Mouse (Mus musculus) T-helper 17 cell (primary cell): ENCODE measurements around the gene Ccdc40.
"Not testable (repeated sequence)": the region's sequence is repeated elsewhere in the genome, so short reads cannot be mapped to it uniquely, and the experiment has no call there.

ENCODE experiments used
- in situ Hi-C, 2 experiments: fragments of 300-600 bp; cut with MboI, MseI; formaldehyde crosslinking; loops; 1 replicate in 1 of 2; 2 replicates in 1 of 2; pipeline ENCODE4 v1.15.1; 2025; ENCODE audit warnings: high pct_unique_total_duplicates in 2 of 2

Ccdc40 gene

DNA sequence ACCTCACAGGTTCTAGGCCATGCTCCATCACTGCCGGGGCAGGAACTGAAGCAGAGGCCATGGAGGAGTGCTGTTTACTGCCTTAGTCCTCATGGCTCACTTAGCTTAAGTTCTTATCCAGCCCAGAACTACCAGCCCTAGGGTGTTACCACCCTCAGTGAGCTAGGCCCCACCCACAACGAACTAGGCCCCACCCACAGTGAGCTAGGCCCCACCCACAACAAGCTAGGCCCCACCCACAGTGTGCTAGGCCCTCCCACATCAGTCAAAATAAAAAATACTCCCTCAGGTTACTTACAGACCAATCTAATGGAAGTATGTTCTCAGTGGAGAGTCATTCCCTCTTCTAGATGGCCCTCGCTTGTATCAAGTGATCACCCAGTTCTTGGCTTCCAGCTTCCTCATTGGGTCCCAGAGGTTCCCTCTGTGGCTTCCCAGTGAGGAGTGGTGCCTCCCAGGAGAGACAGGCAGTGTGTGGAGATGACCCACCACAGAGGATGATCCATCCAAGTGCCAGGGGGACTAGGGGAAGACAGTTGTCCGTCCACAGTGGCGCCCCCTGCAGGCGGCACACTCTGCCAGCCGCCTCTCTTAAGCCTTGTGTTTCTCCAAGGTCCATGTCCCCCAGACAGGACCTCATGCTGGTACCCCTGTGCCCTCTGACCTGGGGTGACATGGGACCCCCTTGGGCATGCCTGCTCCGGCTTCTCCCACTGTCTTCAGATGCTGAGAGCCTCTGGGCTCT lies 45.0 kb downstream of the Ccdc40 start:
- in situ Hi-C loops: no loop called here

DNA sequence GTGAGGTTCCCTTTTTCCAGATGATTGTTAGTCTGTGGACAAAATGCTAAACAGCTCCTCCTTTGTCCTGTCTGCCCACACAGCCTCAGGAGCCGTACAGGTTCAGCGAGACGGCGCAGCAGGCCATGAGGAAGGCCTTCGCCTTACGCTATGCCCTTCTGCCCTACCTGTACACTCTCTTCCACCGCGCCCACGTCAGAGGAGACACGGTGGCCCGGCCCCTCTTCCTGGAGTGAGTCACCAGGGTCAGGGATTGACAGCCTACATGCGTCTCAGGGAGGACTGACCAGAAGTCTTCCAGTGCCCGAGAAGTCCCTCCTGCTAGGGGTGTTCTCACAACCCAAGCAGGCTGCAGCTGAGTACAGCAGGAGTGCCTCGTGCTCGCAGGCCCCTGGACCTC lies 52.7 kb downstream of the Ccdc40 start:
- in situ Hi-C loops: no loop called here

DNA sequence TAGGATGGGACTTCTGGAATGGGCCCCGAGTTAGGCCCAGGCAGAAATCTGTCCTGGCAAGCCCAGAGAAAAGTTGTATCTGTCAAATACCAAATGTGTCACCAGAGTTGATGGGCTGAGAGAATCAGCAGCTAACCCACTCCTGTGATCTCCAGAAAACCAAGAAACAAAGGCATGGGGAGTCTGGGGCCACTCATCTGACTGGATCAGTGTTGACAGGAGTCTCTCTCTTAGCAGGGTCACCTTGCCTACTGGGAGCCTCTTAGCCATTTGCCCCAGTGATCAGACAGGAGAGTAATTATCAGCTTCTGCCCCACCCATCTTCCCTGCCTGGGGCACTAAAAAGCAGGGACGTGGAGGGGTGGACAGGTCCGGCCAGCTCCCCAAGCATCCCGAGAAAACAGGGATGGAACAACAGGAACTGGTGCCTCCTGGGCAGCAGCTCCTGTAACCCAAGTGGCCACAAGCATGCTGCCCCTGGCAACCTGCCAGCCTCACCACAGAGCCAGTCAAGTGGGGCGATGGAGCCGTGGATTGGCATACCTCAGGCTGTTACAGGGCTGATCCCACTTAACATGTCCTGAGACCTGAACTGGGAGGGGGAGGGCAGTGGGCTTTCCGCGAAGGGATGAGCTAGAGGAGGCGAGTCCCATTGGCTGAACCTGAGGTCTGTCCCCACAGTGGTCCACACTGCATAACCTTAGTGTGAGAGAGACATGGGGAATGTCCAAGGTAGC lies 57.6 kb downstream of the Ccdc40 start:
- in situ Hi-C loops: loop anchor here in 1 of 2 experiments (5.0 kb wide), 1 partner anchor 79 kb away; no protein-coding TSS in a partner anchor

DNA sequence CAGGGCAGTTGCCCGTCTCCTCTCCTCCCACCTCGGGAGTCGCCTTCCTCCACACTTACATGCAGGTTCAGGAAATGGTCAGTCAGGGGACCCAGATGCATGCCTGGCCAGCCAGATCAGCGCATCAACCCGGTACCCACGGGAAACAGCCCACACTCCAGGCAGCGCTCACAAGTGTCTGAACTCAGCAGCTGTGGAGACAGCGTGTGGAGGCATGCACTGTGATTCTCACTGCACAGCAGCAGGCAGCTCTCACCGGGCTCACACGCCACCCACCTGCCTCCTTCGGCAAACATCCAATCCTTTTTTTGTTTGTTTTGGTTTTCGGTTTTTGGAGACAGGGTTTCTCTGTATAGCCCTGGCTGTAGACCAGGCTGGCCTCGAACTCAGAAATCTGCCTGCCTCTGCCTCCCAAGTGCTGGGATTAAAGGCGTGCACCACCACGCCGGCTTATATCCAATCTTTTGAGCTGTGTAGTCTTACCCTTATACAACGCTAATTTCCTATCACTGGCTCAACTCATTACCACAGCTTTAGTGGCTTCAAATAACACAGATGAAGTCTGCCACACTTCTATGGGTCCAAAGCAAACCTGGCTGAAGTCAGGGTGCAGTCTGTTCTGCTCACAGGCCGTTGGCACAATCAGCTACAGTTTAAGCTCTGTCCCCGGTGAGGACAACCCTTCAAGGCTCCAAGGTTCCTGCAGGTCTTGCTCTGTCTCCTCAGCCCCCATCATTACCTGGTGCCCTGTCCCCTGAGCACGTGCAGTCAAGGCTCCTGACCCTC lies 59.0 kb downstream of the Ccdc40 start:
- in situ Hi-C loops: loop anchor here in 1 of 2 experiments (5.0 kb wide), 1 partner anchor 80 kb away; no protein-coding TSS in a partner anchor

DNA sequence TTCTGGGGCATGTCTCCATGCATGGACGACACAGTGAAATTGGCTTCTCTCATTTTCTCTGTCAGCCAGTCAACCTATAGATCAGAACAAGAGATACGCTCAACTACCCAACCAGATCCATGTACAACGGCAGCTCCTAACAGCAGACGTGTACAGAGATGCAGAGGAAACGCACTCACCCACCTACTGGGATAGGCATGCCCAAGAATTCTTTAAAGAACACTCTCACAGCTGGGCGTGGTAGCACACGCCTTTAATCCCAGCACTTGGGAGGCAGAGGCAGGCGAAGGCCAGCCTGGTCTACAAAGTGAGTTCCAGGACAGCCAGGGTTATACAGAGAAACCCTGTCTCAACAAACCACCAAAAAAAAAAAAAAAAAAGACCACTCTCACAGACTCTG lies 64.5 kb downstream of the Ccdc40 start:
- in situ Hi-C loops: not testable (repeated sequence)

DNA sequence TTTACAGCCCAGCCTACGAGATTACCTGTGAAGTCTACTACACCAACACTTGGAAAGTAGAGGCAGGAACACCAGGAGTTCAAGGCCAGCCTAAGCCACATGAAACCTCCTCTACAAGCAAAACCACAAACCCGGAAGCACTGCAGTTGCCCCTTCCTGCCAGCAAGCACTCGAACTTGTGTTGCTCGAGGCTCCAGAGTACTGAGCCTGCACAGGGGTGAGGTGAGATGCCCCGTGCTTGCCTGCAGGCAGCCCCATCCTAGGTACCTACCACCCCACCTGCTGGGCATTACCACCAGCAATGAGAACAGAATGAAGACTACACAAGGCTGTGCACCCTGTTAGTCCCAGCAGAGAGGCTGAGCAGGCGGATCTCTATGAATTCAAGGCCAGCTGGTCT lies 69.6 kb downstream of the Ccdc40 start:
- in situ Hi-C loops: no loop called here

DNA sequence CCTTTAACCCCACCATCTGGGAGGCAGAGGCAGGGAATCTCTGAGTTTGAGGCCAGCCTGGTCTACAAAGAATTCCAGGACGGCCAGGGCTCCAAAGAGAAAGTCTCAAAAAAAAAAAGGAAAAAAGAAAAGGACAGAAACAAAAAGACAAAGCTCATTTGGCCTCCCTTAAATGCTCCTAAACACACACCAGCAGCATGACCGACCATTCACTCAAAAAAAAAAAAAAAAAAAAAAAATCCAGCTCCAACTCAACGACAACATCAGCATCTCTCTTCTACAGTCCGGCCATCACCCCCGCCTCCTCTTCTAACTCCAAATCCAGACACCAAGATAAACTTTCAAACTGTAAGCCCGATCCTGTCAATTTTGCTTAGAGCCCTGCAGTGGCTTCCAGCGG lies 70.5 kb downstream of the Ccdc40 start:
- in situ Hi-C loops: no loop called here

DNA sequence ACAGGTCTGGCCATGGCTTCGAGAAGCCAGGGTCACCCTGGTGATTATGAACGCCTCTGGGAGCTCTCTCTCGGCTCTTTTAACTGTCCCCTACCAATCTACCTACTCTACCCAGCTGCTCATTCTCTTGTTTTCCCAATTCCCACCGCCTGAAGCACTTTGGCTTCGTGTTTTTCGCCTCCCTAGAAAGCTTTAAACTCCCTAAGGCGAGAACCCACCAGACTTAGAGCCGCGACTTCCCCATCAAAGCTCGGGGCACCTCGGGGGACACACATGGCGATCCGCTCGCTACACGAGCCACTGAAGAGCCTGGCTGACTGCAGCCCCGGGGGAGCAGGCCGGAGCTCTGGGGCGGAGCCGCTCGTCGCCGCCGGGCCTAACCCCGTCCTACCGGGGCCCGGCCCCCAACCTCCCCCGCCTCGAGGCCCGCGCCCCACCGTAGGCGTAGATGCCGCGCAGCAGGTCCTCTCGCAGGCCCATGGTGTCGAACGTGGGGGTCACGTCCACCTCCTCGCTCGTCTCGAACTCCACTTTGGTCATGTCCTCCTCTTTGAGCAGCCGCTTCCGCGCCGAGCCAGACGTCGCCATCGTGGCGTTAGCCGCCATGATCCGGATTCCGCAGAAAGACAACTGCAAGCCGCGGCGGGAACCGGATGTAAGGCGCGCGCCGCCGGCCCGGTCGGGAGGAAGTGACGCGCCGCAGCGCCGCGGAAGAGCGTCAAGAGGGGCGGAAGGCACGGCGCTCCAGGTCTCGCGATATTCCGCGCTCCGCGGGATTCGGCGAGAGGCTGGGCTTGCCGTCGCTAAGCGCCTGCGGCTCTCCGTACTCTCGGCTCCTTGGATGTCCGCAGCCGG lies 71.2 kb downstream of the Ccdc40 start, which contains the start of gene Eif4a3:
Eif4a3 (minus strand) TSS at position 699 of the 855 bp plus-strand sequence.
- in situ Hi-C loops: no loop called here

DNA sequence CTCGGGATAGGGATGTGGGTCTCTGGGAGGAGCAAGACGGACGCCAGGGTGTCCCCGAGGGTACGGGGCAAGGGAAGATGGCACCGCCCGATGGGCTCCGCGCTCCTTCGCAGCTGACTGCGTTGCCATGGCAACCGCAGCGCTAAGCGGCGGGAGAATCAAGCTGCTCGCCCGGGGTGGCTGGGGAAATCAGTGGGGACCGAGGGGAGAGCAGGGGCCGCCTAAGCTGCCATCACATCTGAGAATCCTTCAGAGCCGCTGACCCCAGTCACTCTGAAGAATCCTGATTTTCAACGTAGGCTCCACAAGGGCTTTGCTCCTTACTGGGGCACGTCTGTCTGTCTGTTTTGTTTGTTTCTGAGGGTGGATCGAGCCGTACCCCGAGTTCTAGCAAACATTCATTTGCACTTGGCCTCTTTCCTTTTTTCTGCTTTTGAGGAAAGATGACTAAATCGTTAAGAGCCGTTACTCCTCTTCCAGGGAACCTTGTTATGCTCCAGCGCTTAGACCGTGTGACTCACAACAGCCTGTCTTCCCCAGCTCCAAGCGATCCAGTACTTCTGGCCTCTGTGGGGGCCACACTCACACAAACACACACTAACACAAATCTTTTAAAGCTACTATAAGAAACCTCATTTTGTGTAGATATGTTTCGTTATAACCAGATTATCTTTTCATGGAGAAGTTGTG lies 72.0 kb downstream of the Ccdc40 start:
- in situ Hi-C loops: no loop called here

DNA sequence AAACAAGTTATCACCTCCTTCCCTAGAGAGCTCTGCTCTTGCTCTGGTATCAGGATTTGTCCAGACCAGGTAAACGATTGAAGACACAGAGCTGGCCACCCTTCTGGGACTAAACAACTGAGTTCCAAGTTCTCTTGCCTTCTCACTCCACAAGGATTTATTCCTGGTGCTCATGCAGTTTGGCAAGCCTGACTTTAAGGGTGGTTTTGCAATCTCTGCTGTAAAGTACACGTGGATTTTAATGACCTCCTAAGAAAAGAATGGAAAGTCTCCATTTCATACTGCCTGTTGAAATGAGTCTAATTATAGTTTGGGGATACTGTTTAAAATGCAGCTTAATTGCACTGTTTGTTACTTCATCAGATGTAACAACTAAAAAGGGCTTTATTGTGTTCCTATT lies 72.6 kb downstream of the Ccdc40 start:
- in situ Hi-C loops: no loop called here

DNA sequence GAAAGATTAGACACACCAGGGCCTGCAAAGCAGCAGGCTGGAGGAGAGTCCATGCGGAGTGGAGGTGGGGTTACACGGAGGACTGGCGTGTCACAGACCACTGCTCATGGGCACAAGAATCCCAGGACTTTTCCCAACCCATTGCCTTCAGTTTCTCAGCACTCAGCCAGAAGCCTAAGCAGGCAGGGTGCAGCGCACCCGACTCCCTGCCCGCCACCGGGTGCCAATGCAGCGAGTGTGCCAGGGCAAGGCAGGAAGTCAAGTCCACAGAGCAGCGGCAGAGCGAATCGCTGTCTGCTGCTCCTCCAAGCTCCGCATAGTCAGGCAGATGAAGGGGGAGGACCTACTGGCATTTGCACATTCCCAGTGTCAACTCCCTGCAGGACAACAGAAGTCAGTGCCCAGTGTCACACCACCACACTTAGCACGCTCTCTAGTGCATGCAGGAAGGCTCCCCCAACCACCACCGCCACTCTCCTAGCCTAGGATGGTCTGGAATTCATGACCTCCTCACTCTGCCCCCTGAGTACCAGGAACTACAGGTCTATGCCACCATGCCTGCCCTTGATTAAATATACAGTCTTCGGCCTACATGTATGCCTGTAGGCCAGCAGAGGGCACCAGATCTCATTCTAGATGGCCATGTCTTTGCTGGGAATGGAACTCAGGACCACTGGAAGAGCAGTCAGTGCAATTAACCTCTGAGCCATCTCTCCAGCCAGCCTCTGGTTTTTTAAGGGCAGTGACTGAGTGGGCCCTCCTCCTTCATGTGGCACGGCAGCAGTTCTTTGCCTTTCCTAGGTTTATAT lies 76.7 kb downstream of the Ccdc40 start:
- in situ Hi-C loops: no loop called here

DNA sequence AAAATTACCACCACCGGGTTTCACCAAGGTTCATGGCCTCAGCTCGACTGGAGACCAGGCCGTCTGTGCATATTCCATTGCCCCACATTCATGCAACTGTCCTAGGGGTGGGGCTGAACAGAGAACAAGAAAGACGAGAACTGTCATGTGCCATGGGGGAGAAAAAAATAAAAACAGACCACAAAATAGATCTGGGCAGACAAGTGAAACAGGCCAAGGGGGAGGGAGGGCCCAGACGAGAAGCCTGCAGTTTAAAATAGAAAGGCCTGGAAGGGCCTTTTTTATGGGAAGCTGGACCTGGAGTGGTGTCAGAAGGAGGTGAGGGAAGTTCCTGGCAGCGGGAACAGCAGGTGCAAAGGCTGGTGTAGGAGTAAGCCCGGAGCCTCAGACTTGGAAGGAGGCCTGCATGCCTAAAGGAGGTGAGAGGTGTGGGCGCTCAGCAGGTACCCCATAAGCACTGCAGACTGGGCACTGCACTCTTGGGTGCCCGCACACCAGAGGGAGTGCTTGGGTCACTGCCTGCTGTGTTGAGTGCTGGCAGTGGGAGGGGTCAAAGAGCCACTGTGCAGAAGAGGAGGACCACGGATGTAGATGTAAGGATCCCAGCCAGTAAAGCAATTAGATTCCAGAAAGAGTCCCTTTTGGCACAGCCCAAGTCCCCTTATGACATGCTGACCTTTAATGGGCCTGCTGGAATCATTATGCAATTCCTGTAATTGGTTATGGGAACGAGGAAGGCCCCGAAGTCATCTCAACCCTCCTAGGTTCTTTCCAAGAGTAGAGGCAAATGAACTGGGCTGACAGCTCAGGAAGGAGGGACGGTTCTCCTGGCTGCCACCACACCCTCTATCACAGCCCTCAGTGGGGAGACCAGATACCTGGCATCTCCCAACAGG lies 78.6 kb downstream of the Ccdc40 start:
- in situ Hi-C loops: no loop called here

DNA sequence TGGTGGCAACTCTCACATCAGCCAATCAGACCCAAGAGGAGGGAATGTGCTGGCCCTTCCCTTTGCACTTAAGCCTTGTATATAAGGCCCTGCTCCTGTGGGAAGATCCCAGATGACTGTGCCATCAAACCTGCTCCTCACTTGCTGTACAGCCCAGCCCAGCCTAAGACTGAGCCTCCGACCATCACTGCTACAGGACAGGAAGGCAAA lies 79.2 kb downstream of the Ccdc40 start, which contains the start of gene Card14:
Card14 (plus strand) TSS at position 111 of the 210 bp plus-strand sequence.
- in situ Hi-C loops: no loop called here

DNA sequence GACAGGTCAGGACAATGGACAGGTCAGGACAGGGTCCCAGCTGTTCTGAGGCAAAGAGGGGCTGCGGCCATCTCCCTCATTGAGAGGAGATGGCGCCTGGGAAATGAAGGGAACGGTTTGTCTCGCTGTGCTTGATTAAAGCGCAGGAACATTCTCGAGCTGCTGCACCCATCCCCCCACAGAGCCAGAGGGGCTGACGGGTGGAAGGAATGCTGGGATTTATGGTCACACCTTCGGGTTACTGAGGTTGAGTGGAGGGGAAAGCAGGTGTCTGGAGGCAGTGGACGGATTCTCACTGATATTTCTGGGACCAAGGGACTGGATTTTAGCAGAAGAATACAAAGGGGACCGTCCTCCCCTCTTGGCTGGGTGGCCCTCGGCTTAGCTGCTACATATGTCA lies 79.5 kb downstream of the Ccdc40 start:
- in situ Hi-C loops: no loop called here

DNA sequence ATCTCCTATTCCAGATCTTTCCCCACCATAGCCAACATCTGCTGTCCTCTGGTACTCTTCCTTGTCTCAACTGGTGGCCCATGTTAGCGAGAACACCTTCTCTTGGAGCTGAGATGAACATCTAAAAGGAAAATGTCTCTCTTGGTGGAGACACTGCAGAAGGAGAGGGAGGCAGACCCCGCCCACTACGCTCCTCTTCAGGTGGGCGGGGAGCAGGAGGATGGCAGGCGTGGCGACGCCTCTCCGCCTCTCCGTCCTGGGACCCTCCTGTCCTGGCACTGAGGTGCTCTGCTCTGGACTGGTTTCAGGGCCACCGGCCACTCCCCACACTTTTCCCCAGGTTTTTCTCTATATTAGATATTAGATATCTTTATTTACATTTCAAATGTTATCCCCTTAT lies 82.2 kb downstream of the Ccdc40 start:
- in situ Hi-C loops: no loop called here

DNA sequence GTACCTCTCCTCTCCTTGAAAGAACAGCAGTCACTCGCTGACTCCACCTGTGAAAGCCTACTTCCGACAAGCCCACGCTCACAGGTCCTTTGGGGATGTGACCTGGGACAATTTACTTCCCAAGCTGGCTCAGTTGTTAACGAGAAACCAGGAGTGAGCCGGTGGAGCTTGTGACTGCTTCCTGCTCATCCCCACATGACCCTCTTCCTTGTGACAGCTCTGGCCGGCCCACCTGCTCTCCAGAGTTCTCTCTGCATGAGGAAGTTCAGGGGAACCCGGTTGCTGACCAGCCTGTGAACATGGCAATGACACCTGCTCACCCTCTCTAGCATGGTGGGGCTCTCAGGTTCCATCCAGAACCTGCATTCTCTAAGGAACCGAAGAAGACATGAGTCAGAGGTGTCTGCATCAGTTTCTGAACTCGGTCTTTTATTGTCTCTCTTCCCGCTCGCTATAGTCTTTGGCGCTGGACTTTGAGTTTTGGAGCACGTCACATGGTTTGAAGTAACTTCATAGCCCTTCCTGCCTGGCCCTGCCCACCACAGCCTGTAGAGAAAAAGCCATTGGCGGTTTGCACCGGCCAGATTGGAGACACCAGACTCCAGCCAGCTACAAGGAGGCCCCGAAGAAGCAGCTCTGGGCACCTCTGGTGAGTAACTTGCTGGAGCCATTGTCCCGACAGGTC lies 86.0 kb downstream of the Ccdc40 start:
- in situ Hi-C loops: no loop called here
